In genomic region chr6:88521821-88522220, GRCm38 (mm10) we compare ENCODE assay signal across 27 mouse cellular contexts. TPM values are rescaled to one million over a fixed set of nuclear protein-coding genes. Genes with fewer than 3 reads are reported as not detected.
A peak's percentile ranks its signal among the peaks of the same experiment; 100 is the strongest.
DNase-seq lines count a peak whose midpoint lies in the region; ATAC-seq and TF ChIP-seq lines count a peak whose summit lies in the region.
"Had no signal": no experiment of that assay in that cellular context is flagged by ENCODE, and none has a peak within 500 bp of the region (broad histone marks: within the 10 kb centered on the region; RNA-seq: fewer than 3 reads in every experiment).

No protein-coding gene starts in this region.

- peaks cover 12% of the 10 kb centered on the region; the same call in 1 of the 2 replicates for H3K4me1 ChIP-seq in forebrain, embryonic 11.5 days (replicated peaks; ENCODE audit: control insufficient read depth, insufficient read depth, low read length)
- H3K4me1 ChIP-seq in forebrain, embryonic 16.5 days (replicated peaks; ENCODE audit: control insufficient read depth, insufficient read depth, low read length) = peaks cover 17% of the 10 kb centered on the region
- no peaks in the 10 kb centered on the region; the same call in 1 of the 2 replicates for H3K4me1 ChIP-seq in lung, postnatal 0 days (ENCODE audit: insufficient read depth, low read depth, low read length)

- no peaks in the 10 kb centered on the region for H3K9me3 ChIP-seq in forebrain, embryonic 11.5 days (ENCODE audit: control insufficient read depth, low read length)
- no peaks in the 10 kb centered on the region for H3K9me3 ChIP-seq in forebrain, embryonic 16.5 days (ENCODE audit: control insufficient read depth, low read length)
- no peaks in the 10 kb centered on the region for H3K9me3 ChIP-seq in lung, postnatal 0 days (ENCODE audit: low read length)
- H3K9me3 ChIP-seq: embryonic facial prominence, embryonic 13.5 days; forebrain, embryonic 13.5 days; hindbrain, embryonic 12.5 days; limb, embryonic 12.5 days; midbrain, embryonic 12.5 days had no signal

- ATAC-seq in forebrain, embryonic 11.5 days (replicated peaks; ENCODE audit: low FRiP score) = no peak
- no peak for ATAC-seq in forebrain, embryonic 16.5 days
- ATAC-seq in lung, postnatal 0 days = no peak
- ATAC-seq: activated CD4-positive, CD25-positive, alpha-beta regulatory T cell, adult 4 months; forebrain, embryonic 13.5 days; liver, postnatal 0 days had no signal

- no peak overlapping the region for H3K4me3 ChIP-seq in forebrain, embryonic 11.5 days (ENCODE audit: low read depth, low read length)
- H3K4me3 ChIP-seq in forebrain, embryonic 16.5 days (replicated peaks; ENCODE audit: low read length) = no peak overlapping the region
- no peak overlapping the region for H3K4me3 ChIP-seq in lung, postnatal 0 days (ENCODE audit: low read depth, low read length)
- H3K4me3 ChIP-seq: embryonic facial prominence, embryonic 13.5 days; erythroblast, embryonic 14.5 days; forebrain, embryonic 13.5 days; gastrocnemius, adult 2 months; hindbrain, embryonic 12.5 days; limb, embryonic 12.5 days; midbrain, embryonic 12.5 days had no signal

- intact Hi-C loops in left cerebral cortex, postnatal 36 days (cut with DNase I) = no loop called here
- intact Hi-C loops in left cerebral cortex, postnatal 10 days (cut with DNase I) = no loop called here

- no peak overlapping the region for H3K27ac ChIP-seq in forebrain, embryonic 11.5 days (ENCODE audit: low read depth, low read length)
- no peak overlapping the region for H3K27ac ChIP-seq in forebrain, embryonic 16.5 days (ENCODE audit: low read length)
- no peak overlapping the region for H3K27ac ChIP-seq in lung, postnatal 0 days (ENCODE audit: low read length)
- H3K27ac ChIP-seq: embryonic facial prominence, embryonic 13.5 days; forebrain, embryonic 13.5 days; gastrocnemius, adult 2 months; hindbrain, embryonic 12.5 days; limb, embryonic 12.5 days; midbrain, embryonic 12.5 days had no signal

- 86% methylated on average over 7 of the region's 7 CpGs for WGBS in forebrain, embryonic 11.5 days
- 81% methylated on average over 7 of the region's 7 CpGs for WGBS in forebrain, embryonic 16.5 days
- 83% methylated on average over 7 of the region's 7 CpGs for WGBS in lung, postnatal 0 days

- no peak for TF ChIP-seq CTCF in lung, postnatal 0 days (IDR thresholded peaks at IDR 0.05)

- peak; percentile 44 for DNase-seq in forebrain, embryonic 11.5 days (ENCODE audit: low spot score)
- DNase-seq in heart, postnatal 4 days = peak; percentile 2
- no peak for DNase-seq in heart, adult 8-10 months (ENCODE audit: low spot score)
- DNase-seq in left cerebral cortex, postnatal 36 days (ENCODE audit: low spot score in 2 of 2) = peak; percentile 57 to 73
- no peak for DNase-seq in left cerebral cortex, postnatal 10 days (ENCODE audit: extremely low spot score in 1 of 2, low spot score in 2 of 2)
- DNase-seq in brain, adult 2 months (ENCODE audit: low read depth, low spot score) = peak; percentile 88
- DNase-seq in lung, postnatal 0 days (ENCODE audit: low spot score) = no peak
- DNase-seq: adrenal gland, adult 8-10 months; cerebellum, adult 2 months; embryo, embryonic 11 days; gastrocnemius, adult 2 months; heart, postnatal 10 days; kidney, adult 18-20 months; kidney, postnatal 4 days; liver, postnatal 0 days; lung, postnatal 10 days; thymus, postnatal 14 days had no signal

- no peak overlapping the region for H3K9ac ChIP-seq in forebrain, embryonic 11.5 days (ENCODE audit: low read length)
- no peak overlapping the region for H3K9ac ChIP-seq in forebrain, embryonic 16.5 days (replicated peaks; ENCODE audit: low read depth, low read length)
- no peak overlapping the region for H3K9ac ChIP-seq in lung, postnatal 0 days (replicated peaks; ENCODE audit: low read depth)
- H3K9ac ChIP-seq: embryonic facial prominence, embryonic 13.5 days; forebrain, embryonic 13.5 days; hindbrain, embryonic 12.5 days; limb, embryonic 12.5 days; liver, postnatal 0 days; midbrain, embryonic 12.5 days had no signal

- TF ChIP-seq EP300 in lung, postnatal 0 days (IDR thresholded peaks at IDR 0.05) = no peak

- no peak overlapping the region for H3K4me2 ChIP-seq in forebrain, embryonic 11.5 days (ENCODE audit: low read depth, low read length, severe bottlenecking)
- H3K4me2 ChIP-seq in forebrain, embryonic 16.5 days (ENCODE audit: low read length) = no peak overlapping the region
- no peak overlapping the region for H3K4me2 ChIP-seq in lung, postnatal 0 days (replicated peaks; ENCODE audit: low read depth, low read length)
- H3K4me2 ChIP-seq: embryonic facial prominence, embryonic 13.5 days; forebrain, embryonic 13.5 days; heart, embryonic 11.5 days; hindbrain, embryonic 12.5 days; limb, embryonic 12.5 days; liver, embryonic 11.5 days; midbrain, embryonic 12.5 days had no signal

- no peaks in the 10 kb centered on the region for H3K36me3 ChIP-seq in forebrain, embryonic 11.5 days (ENCODE audit: control insufficient read depth, insufficient read depth, low read length)
- H3K36me3 ChIP-seq in forebrain, embryonic 16.5 days (ENCODE audit: control insufficient read depth, insufficient read depth) = no peaks in the 10 kb centered on the region
- no peaks in the 10 kb centered on the region for H3K36me3 ChIP-seq in lung, postnatal 0 days (ENCODE audit: insufficient read depth, low read length)
- H3K36me3 ChIP-seq: hindbrain, embryonic 12.5 days; midbrain, embryonic 12.5 days had no signal

- H3K27me3 ChIP-seq in forebrain, embryonic 11.5 days (ENCODE audit: control insufficient read depth, insufficient read depth, low read length) = no peaks in the 10 kb centered on the region
- H3K27me3 ChIP-seq in forebrain, embryonic 16.5 days (replicated peaks; ENCODE audit: control insufficient read depth, insufficient read depth, low read length) = no peaks in the 10 kb centered on the region
- no peaks in the 10 kb centered on the region for H3K27me3 ChIP-seq in lung, postnatal 0 days (replicated peaks; ENCODE audit: insufficient read depth, low read length)
- H3K27me3 ChIP-seq: embryonic facial prominence, embryonic 13.5 days; forebrain, embryonic 13.5 days; hindbrain, embryonic 12.5 days; midbrain, embryonic 12.5 days had no signal

RNA-seq across cellular contexts. Expression of gene Sec61a1, which starts 3.1 kb away (rescaled TPM):
- polyA plus RNA-seq in forebrain, embryonic 11.5 days (2014; fragmentation: Nextera tagmentation; extraction: Ambion mirVana) = 199 and 202 TPM in 2 replicates
- 170 and 178 TPM in 2 replicates for polyA plus RNA-seq in forebrain, embryonic 16.5 days (2015; fragmentation: Nextera tagmentation; extraction: Ambion mirVana)
- 100 to 1,000 TPM; 116 to 121 TPM for total RNA-seq in heart, postnatal 4 days (2021)
- total RNA-seq in heart, adult 8-10 months (2022) = 10 to 100 TPM; 35.1 to 41.5 (median 39.3) TPM
- total RNA-seq in left cerebral cortex, postnatal 36 days (2021) = 10 to 100 TPM; 75.3 to 78.8 TPM
- total RNA-seq in left cerebral cortex, postnatal 10 days (2021) = 100 to 1,000 TPM; 114 to 118 TPM
- polyA plus RNA-seq in lung, postnatal 0 days (2015; fragmentation: Nextera tagmentation; extraction: Ambion mirVana) = 145 and 149 TPM in 2 replicates

RNA-seq across cellular contexts. Expression of gene Ruvbl1, which starts 56.6 kb away (rescaled TPM):
- polyA plus RNA-seq in forebrain, embryonic 11.5 days (2014; fragmentation: Nextera tagmentation; extraction: Ambion mirVana) = 166 and 175 TPM in 2 replicates
- polyA plus RNA-seq in forebrain, embryonic 16.5 days (2015; fragmentation: Nextera tagmentation; extraction: Ambion mirVana) = 133 and 146 TPM in 2 replicates
- 10 to 100 TPM; 24.5 to 24.7 TPM for total RNA-seq in heart, postnatal 4 days (2021)
- total RNA-seq in heart, adult 8-10 months (2022) = 10 to 100 TPM; 14.2 to 19.8 (median 16.7) TPM
- total RNA-seq in left cerebral cortex, postnatal 36 days (2021) = 10 to 100 TPM; 38.2 to 41.4 TPM
- 10 to 100 TPM; 32.5 to 35.2 TPM for total RNA-seq in left cerebral cortex, postnatal 10 days (2021)
- polyA plus RNA-seq in lung, postnatal 0 days (2015; fragmentation: Nextera tagmentation; extraction: Ambion mirVana) = 48.5 and 49.4 TPM in 2 replicates

Comparison
In these comparisons a context has a peak if more than half of its experiments do, and no peak if none do; other contexts are left out.
1. DNase-seq: peak in forebrain, embryonic 11.5 days (single experiment), heart, postnatal 4 days (single experiment), left cerebral cortex, postnatal 36 days (2 of 2) and brain, adult 2 months (single experiment); none in heart, adult 8-10 months (single experiment), left cerebral cortex, postnatal 10 days (0 of 2) and lung, postnatal 0 days (single experiment).